Mouse (Mus musculus): ENCODE data around the gene Ppa2.

The Ppa2 gene

DNA sequence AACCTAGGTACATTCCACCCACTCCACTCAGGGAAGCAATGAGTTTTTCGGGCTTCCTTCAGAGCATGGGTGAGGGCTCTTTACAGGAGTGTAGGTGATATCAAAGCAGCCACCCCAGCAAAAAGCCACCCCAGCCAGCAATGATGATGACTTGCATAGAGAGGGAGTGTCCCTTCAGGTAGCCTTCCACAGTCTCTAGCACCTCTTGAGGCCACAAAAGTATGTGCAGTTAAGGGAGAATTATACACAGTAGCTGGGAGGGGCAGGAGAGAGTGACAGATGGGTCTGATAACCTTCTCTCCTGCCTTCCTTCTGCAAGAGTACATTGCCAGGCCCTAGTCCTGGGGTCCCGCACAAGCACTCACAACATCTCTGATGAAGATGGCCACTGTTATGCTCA lies 38.9 kb downstream of the Ppa2 start:
- no peak for TF ChIP-seq GATA4 (IDR thresholded peaks at IDR 0.05; ENCODE audit: insufficient replicate concordance, low read length)

DNA sequence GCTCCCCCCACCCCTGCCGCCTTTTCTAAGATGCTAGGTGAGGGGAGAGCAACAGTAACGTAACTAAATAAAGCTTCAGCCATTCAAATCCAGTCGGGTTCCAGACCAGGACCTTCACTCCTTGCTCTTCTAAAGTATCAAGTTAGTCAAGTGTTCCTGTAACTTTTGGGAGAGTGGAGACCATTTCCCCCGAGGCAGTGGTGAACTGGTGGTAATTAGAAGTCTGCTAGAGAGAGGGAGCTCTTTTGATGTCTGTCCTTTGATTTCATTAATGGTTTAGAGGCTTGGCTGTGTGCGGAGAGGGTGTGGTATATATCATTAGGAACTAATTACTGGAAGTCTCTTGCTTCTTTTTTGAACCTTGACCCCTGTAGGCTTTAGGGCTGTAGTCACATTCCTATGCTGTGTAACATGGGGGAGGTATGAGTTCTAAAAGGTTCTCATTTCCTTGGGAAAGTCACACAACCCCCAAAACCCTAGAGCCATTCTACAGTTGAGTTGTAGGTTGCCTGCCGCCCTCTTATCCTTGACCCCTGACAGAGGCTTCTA lies 47.6 kb downstream of the Ppa2 start:
- no peak for TF ChIP-seq GATA4 (IDR thresholded peaks at IDR 0.05; ENCODE audit: insufficient replicate concordance, low read length)

DNA sequence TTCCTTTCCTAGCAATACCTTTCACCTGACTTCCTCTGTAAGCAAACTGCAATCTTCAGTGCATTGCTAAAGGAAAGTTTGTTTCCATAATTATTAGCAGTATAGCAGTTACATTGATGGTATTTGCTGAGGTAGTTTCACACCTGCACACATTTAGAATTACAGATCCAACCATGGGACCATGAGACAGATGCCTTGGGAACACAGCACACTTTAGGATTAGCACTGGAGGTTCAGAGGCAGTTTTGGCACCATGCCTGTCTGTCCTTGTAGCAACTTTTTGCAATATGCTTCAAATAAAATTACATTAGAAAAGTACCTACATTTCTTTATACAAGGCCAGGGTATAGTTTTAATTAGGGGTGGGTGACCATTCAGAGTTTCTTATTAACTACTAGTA lies 48.1 kb downstream of the Ppa2 start:
- no peak for TF ChIP-seq GATA4 (IDR thresholded peaks at IDR 0.05; ENCODE audit: insufficient replicate concordance, low read length)

DNA sequence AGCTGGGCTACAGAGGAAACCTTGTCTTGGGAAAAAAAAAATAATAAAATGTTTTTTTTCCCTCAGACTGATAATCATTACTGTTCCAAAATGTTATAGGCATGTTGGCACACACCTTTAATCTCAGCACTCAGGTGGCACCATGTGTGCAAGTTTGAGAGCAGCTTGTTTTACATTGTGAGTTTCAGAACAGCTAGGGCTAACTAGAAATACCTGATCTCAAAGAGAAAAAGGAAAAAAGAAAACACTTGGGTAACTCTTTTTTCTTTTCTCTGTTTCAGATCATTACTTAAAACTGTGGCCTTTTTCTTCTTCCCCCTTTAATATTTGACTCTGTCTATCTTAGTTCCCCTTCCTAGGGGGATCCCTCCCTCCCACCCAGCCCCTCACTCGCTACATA lies 51.5 kb downstream of the Ppa2 start:
- TF ChIP-seq GATA4 (IDR thresholded peaks at IDR 0.05; ENCODE audit: insufficient replicate concordance, low read length): no peak

DNA sequence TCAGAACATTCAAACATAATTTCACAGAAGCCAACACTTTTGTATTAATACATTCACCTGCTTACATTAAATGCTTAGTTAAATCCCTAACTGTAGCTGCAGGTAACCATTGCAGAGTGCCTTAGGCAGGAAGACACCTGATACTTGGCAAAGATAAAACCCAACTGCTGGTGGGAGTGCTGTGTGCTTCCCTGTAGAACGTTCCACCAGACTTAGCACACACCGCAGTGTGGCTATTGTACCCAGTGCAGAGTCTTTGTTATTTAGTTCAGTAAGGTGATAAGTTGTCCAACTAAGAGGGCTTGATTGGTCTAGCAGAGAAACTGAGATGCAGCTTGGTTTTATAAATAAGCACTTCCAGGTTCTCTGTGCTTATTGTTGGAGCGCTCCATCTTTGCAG lies 54.2 kb downstream of the Ppa2 start:
- no peak for TF ChIP-seq GATA4 (IDR thresholded peaks at IDR 0.05; ENCODE audit: insufficient replicate concordance, low read length)

DNA sequence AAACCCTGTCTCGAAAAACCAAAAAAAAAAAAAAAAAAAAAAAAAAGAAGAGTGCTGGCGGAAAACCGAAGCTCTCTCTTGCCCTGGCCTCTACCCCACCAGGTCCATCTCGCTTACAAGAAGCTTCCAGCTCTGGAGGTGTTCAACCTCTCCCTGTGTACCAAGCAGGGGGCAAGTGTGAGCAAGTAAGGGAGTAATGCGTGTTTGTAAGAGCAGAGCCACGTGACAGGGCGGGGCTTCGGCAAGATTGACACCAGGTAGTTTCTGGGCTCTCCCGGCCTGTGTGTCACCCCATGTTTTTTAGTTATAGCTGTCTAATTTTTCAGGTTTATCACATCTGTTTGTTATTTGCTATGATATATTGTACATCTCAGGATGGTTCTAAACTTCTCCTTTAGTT lies 56.2 kb downstream of the Ppa2 start:
- TF ChIP-seq GATA4 (IDR thresholded peaks at IDR 0.05; ENCODE audit: insufficient replicate concordance, low read length): no peak

DNA sequence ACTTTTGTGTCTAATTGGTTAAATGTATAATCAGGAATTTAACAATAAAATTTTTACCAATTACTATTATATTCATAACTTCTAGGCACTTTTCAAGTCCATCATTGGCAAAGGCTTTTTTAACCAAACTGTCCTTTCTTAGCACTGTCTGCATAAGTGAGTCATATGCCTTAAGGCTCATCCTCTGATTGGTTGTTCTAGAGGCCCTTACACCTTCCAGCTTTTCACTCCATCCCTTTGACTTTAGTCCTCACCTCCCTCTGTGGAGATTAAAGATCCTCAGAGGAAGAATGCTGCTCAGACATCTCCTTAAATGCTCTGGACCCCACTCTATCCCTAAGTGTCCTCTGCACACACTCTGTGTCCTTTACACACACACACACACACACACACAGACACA lies 68.3 kb downstream of the Ppa2 start:
- no peak for TF ChIP-seq GATA4 (IDR thresholded peaks at IDR 0.05; ENCODE audit: insufficient replicate concordance, low read length)

DNA sequence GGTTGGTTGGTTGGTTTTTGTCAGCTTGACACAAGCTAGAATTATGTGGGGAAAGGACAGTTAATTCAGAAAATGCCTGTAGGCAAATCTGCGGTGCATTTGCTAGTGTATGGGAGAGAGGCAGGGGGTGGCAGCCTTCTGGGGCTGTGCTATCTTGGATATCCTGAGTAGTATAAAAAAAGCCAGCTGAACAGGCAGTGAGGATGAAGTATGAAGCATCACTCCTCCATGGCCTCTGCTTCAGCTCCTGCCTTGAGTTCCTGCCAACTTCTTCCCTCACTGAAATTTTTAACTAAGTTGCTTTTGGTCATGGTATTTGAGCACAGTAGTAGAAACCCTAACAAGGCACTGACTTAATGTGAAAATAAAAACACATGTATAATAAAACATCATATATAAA lies 70.1 kb downstream of the Ppa2 start:
- no peak for TF ChIP-seq GATA4 (IDR thresholded peaks at IDR 0.05; ENCODE audit: insufficient replicate concordance, low read length)

DNA sequence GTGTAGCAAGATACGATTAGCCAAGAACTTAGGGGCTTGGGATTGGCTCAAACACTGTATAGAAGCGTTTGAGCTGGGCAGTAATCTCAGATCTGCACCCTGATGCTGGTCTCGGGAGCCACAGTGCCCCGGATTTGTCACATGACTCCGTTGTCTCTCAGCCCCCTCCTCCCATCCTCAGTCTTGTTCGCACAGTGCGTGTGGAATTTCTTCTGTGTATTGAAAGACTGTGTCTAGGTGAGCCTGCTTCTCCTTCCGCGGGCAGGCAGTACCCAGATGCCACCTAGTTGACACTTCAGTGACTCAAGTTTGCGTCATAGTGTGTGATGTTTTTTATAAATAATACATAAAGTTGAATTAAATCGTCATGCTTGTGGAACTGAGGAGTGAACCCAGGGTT lies 71.6 kb downstream of the Ppa2 start:
- TF ChIP-seq GATA4 (IDR thresholded peaks at IDR 0.05; ENCODE audit: insufficient replicate concordance, low read length): no peak

DNA sequence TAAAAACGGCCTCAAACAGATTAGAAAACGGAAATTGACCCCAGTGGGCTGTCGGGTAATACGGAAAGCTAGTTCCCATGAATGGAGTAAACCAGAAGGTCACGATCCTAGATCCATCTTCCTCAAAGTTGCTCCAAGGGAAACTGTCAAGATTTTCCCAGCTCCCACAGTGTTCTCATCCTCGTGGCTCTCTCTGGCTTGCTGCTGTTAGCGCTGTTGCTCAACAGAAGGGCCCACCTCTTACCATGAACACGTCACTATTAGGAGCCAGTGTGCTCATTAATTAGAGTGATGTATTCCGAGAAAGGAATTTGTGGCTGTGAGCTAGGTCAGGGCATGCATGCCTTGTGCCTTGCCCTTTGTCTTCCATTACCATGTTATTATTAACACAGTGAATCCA lies 72.2 kb downstream of the Ppa2 start:
- no peak for TF ChIP-seq GATA4 (IDR thresholded peaks at IDR 0.05; ENCODE audit: insufficient replicate concordance, low read length)

DNA sequence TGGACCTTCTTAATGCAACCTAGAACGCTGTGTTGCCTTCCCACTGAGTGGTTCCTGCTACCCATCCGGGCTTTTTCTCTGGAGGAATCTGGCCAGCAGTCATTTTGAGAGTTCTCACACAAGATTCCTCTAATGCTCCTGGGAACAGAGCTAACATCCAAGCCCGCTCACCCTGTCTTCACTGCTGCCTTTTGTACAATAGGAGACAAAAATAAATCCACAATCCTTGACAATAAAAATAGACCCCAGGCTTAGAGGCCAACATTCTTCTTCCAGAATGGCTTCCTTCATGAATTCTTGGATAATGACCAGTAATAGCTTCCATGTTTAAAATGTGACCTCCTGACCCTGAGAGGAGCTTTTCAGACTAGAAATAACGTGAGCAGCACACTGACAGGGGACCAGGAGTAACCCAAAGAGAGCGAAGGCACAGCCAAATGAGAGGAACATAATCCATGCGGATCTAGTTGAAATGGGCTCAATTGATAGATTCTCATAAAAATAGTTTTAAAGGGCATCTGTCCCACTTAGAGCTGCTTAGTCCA lies 74.3 kb downstream of the Ppa2 start:
- TF ChIP-seq GATA4 (IDR thresholded peaks at IDR 0.05; ENCODE audit: insufficient replicate concordance, low read length): no peak

DNA sequence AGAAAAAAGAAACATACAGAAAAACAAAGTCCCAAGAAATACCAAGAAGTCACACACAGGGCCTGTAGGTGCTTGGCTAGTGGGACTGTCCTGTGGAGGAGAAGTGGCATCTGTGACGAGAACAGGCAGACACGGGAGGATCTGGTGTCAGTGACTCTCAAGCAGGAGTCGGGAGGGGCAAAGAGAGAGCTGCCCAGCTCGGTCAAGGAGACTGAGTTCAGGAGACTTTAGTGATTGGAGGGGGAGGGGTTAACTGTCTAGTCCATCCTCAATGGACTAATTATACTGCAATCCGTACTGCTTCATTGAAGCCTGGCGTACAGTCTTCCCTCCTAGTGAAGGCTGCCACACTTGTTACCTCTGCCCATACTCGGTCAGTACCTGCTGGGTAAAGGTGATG lies 77.4 kb downstream of the Ppa2 start:
- TF ChIP-seq GATA4 (IDR thresholded peaks at IDR 0.05; ENCODE audit: insufficient replicate concordance, low read length): no peak

DNA sequence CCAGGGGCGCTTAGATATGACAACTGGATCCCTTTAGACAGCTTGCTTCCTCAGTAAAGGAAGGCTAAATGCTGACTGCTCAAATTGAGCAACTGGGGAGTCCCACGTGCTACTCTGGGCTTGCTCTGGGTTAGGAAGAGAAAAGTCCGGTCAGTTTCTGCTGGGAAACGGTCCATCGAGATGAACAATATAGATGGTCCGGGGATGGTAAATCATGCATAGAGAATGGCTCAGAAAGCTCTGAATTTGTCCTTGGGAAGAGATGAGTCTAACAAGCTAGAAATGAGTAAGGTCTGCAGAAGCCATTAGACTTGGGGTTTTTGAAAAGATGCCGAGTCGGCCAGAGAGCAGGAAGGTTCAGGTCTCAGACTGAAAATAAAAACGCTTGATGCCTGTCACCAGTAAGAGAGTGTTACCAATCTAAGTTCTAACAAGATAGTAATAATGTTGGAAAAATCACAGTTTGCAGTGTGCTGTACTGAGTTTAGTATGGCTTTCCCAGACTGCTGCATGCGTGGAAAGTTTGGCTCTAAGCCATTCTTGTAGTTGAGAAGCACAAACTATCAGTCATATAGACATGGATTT lies 80.0 kb downstream of the Ppa2 start:
- no peak for TF ChIP-seq GATA4 (IDR thresholded peaks at IDR 0.05; ENCODE audit: insufficient replicate concordance, low read length)

DNA sequence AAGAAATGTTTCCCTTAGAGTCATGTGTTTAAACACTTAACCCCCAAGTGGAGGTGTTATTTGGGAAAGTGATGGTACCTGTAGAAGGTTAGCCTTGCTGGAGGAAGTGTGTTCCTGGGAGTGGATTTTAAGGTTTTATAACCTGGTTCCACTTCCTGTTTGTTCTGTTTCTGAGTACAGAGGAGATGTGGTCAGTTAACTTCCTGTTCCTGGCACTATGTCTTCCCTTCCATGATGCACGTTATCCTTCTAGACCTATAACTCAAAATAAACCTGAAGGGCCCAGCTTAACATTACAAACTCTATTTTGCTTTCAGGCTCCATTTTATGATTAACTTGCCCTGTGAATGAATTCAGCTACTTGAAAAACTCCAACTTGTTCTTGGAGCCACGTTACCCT lies 84.6 kb downstream of the Ppa2 start:
- no peak for TF ChIP-seq GATA4 (IDR thresholded peaks at IDR 0.05; ENCODE audit: insufficient replicate concordance, low read length)

DNA sequence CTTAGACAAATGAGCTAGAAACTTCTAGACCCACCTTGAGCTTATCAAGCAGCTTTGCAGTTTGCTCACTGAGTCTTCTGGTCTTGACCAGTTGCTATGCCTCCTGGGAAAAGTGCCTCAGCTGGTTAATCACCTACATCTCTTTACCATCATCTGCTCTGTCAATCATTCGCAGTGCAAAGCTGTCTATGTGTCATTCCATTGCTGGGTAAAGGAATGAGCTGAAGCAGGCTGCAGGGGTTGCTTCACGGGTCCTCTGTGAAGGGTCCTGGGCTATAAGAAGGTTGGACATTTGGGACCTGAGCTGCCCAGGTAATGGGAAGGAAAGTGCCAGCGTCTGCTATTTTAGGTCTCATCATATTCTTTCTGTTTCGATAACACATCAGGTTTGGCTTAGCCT lies 93.9 kb downstream of the Ppa2 start:
- no peak for TF ChIP-seq GATA4 (IDR thresholded peaks at IDR 0.05; ENCODE audit: insufficient replicate concordance, low read length)

DNA sequence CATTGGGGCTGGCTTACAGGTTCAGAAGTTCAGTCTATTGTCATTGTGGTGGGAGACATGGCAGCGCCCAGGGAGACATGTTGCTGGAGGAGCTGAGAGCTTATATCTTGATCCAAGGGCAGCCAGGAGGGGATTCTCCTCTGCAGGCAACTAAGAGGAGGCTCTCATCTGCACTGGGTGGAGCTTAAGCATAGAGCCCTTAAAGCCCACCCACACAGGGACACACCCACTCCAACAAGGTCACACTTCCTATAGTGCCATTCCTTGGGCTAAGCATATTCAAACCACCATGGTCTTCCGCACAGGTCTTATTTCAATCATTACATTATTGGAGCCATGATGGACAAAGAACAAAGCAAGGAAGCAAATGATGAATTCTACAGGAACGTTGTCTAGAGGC lies 95.7 kb downstream of the Ppa2 start:
- no peak for TF ChIP-seq GATA4 (IDR thresholded peaks at IDR 0.05; ENCODE audit: insufficient replicate concordance, low read length)

DNA sequence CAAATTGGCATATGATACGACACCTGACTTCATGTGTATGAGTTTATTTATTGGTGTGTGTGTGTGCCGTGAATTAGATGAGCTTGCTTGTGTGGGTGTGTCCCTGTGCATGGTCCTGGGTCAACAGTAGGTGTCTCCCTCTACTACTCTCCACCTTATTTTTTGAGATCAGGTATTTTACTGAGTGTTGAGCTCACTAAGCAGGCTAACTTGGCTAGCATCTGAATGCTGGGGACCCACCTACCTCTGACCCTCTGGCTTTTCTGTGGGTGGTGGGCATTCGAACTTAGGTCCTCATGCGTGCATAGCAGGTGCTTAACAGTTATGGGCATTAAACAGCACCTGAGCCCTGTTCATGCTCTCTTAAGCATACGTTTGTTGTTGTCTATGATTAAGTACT lies 96.3 kb downstream of the Ppa2 start:
- TF ChIP-seq GATA4 (IDR thresholded peaks at IDR 0.05; ENCODE audit: insufficient replicate concordance, low read length): no peak
